Mouse (Mus musculus) lung, embryonic 15.5 days (tissue): Measurements from ENCODE around the gene Miga2. TPM values are rescaled to one million over a fixed set of nuclear protein-coding genes. Genes with fewer than 3 reads are reported as not detected.

Experiments
- ATAC-seq: fragments of 200-750 bp; cut with Nextera tagmentation; 2 replicates; pipeline ENCODE4 v1.8.0; 2017; ENCODE audit warnings: moderate number of reproducible peaks, borderline replicate concordance; ENCODE audit not compliant: low FRiP score, low TSS enrichment; ENCODE audit errors: extremely low read depth
- H3K27ac ChIP-seq: fragments of 300-500 bp; sonication (generic); 2 replicates; pipeline ENCODE4 v1.5.1; 2015; ENCODE audit warnings: moderate library complexity, mild to moderate bottlenecking, inconsistent platforms
- H3K27me3 ChIP-seq: fragments of 300-500 bp; sonication (generic); 2 replicates; pipeline ENCODE4 v1.6.1; 2015; ENCODE audit warnings: inconsistent platforms
- H3K36me3 ChIP-seq: fragments of 300-500 bp; sonication (generic); 2 replicates; pipeline ENCODE4 v1.6.1; 2015; ENCODE audit warnings: inconsistent platforms
- H3K4me1 ChIP-seq: fragments of 300-500 bp; sonication (generic); 2 replicates; pipeline ENCODE4 v1.6.1; 2015; ENCODE audit warnings: inconsistent platforms
- H3K4me2 ChIP-seq: fragments of 300-500 bp; sonication (generic); 2 replicates; pipeline ENCODE4 v1.6.1; 2015; ENCODE audit warnings: inconsistent platforms, mild to moderate bottlenecking, moderate library complexity
- H3K4me3 ChIP-seq: fragments of 300-500 bp; sonication (generic); 2 replicates; pipeline ENCODE4 v1.5.1; 2015; ENCODE audit warnings: mild to moderate bottlenecking, inconsistent platforms
- H3K9ac ChIP-seq: fragments of 300-500 bp; sonication (generic); 2 replicates; pipeline ENCODE4 v1.6.1; 2015; ENCODE audit warnings: inconsistent platforms
- H3K9me3 ChIP-seq: fragments of 300-500 bp; sonication (generic); 2 replicates; pipeline ENCODE4 v1.6.1; 2016; ENCODE audit warnings: inconsistent platforms
- WGBS: fragments of 180-500 bp; shearing (Covaris S2); methylation state at CpG from one replicate; pipeline ENCODE4 v1.1.7; 2015; 5-methylcytosine and 5-hydroxymethylcytosine counted together
- polyA plus RNA-seq: library from polyadenylated mRNA; unstranded; fragments of >200 nt; fragmentation: Nextera tagmentation; extraction: Ambion mirVana; gene quantifications from 2 replicates; pipeline ENCODE4 v1.2.1, GENCODE M21; 2015

The Miga2 gene
- polyA plus RNA-seq, 1 experiment from 2014 or later, result 24.2 TPM

DNA sequence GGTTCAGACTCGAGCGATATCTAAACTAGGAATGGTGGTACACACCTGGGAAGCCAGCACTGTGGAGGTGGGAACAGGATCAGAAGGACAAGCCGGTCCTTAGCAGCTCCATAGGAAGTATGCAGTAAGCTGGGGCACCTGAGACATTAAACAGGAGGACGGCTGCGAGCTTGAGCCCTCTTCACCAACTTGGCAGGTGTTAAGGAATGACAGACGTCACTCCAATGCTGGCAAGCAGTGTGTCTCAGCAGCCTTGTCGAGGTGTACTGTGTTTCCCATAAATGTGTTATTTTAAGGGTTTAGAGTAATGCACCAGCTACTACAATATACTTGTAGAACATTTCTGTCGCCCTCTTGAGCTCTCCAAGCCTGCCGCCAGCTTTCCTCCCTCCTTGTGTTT lies 22.9 kb downstream of the Miga2 start:
- 73% methylated on average over 9 of the region's 9 CpGs for WGBS
- H3K4me2 ChIP-seq, result no peak overlapping the region
- no peak overlapping the region for H3K4me3 ChIP-seq
- H3K9me3 ChIP-seq, result no peaks in the 10 kb centered on the region
- ATAC-seq, result no peak
- H3K36me3 ChIP-seq, result peaks cover 22% of the 10 kb centered on the region
- no peaks in the 10 kb centered on the region for H3K27me3 ChIP-seq
- no peak overlapping the region for H3K9ac ChIP-seq
- no peak overlapping the region for H3K27ac ChIP-seq
- H3K4me1 ChIP-seq, result 0 out of 2 replicates have a peak, but pooled peaks cover 6% of the 10 kb centered on the region

DNA sequence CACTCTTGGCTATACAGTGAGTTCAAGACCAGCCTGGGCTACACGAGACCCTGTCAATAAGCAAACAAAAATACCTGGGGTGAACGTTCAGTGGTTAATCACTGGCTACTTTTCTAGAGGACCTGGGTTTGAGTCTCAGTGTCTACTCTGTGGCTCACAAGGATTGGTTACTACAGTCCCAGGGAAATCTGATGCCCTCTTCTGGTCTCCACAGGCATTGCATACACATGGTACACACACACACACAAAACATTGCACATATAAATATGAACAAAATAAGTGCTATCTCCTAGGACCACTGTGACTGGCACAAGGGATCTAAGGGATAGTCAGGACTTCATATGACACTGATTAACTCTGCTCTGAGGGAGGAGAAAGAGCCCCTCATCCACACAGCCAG lies 25.0 kb downstream of the Miga2 start:
- no peaks in the 10 kb centered on the region for H3K9me3 ChIP-seq
- no peak overlapping the region for H3K4me2 ChIP-seq
- WGBS, result 87% methylated on average over 2 of the region's 2 CpGs

DNA sequence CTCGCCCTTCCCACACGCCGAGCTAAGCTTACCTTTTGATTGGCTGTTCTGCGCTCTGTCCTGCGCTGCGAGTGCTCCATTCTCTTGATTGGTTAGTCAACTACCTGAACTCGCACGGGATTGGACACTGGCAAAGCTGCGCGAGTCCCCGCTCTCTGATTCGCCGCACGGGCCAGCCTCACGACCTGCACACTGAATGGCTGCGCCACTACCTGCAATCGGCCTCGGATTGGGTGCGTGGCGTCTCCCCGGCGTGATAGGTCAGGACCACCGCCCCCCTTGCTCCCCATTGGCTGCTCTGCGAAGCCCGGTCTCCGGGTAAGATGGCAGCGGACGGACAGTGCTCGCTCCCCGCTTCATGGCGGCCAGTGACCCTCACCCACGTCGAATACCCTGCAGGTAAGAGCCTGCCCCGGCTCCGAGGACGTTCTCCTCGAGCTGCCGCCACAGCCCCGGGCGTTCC lies 28.1 kb downstream of the Miga2 start, which contains the start of gene Dolpp1:
Dolpp1 (plus strand) TSS at position 141 of the 463 bp plus-strand sequence.
- H3K4me3 ChIP-seq, result peak within 1 kb of the TSS; percentile 83
- no peaks in the 10 kb centered on the region for H3K27me3 ChIP-seq
- WGBS, result under 1% methylated on average over 40 of the region's 40 CpGs
- no peaks in the 10 kb centered on the region for H3K9me3 ChIP-seq
- peak within 1 kb of the TSS; percentile 93 for H3K27ac ChIP-seq
- H3K4me1 ChIP-seq, result peaks cover 17% of the 10 kb centered on the region
- peak; percentile 96 for ATAC-seq
- H3K9ac ChIP-seq, result peak within 1 kb of the TSS; percentile 77
- peak within 1 kb of the TSS; percentile 89 for H3K4me2 ChIP-seq
- peaks cover 7% of the 10 kb centered on the region; the same call in 1 of the 2 replicates for H3K36me3 ChIP-seq

More for the DNA sequence above, 25.0 kb downstream of the Miga2 start:
- Histone ChIP-seq H3K9ac (no peak overlapping the region), H3K36me3 (peaks cover 8% of the 10 kb centered on the region), H3K4me1 (peaks cover 17% of the 10 kb centered on the region), H3K4me3 (no peak overlapping the region), H3K27ac (no peak overlapping the region), H3K27me3 (no peaks in the 10 kb centered on the region)
- ATAC-seq, result no peak

DNA sequence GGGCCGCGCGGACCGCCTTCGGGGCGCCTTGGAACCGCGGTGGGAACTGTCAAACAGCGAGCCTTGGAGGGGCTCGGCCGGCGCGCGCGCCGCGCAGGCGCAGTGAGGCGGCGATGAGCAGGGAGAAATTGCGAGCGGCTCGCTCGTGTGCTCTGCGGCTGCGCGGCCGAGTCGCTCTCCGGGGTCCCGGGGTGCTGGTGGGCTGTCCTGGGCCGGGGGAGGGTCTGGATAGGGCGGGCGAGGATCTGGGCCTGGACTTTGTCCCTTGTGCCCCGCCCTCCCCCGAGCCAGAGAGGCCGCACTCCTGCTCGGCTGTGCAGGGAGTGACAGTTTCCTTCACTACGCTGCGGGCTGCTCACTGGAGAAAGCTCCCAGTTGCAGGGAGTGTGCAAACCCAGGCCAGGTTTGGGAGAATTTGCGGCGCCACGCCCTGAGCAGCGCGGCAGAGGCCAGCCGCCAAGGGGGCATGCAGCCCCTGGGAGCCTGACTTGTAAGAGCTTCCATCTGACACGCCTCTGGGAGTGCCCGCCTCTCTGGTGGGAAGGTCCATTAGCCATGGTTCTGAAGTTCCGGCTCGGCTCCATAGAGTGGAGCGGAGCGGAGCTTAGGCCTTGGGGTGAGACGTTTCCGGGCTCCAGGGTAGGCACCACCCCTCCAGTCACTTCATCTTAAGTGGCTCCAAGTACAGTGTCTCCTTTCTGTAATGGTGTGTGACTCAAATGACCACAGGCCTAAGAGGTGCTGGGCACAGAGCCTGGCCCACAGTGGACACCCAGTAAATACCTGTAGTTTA lies 28.7 kb downstream of the Miga2 start:
- H3K4me1 ChIP-seq, result peaks cover 17% of the 10 kb centered on the region
- H3K4me2 ChIP-seq, result peak overlapping the region; percentile 89
- WGBS, result under 1% methylated on average over 54 of the region's 54 CpGs
- peak overlapping the region; percentile 93 for H3K27ac ChIP-seq
- peaks cover 13% of the 10 kb centered on the region; the same call in 1 of the 2 replicates for H3K36me3 ChIP-seq
- H3K27me3 ChIP-seq, result no peaks in the 10 kb centered on the region
- no peaks in the 10 kb centered on the region for H3K9me3 ChIP-seq
- H3K4me3 ChIP-seq, result peak overlapping the region; percentile 83
- ATAC-seq, result peak; percentile 78
- peak overlapping the region; percentile 77 for H3K9ac ChIP-seq

DNA sequence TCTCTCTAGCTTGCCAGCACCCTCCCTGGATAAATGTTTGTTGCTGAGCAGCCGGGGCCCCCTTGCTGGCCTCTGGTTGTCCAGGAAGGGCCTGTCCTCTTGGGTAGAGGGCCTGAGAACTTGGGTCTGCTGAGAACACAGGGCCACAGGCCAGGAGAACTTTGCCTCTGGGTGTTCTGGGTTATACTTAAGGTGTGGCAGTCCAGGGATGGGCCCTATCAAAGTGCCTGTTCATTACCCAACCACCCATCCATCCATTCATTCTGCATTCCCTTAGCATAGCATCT lies 29.3 kb downstream of the Miga2 start:
- Histone ChIP-seq H3K9me3 (no peaks in the 10 kb centered on the region), H3K4me1 (peaks cover 17% of the 10 kb centered on the region), H3K27me3 (no peaks in the 10 kb centered on the region), H3K4me3 (peak overlapping the region; percentile 83), H3K9ac (peak overlapping the region; percentile 77), H3K27ac (peak overlapping the region; percentile 93), H3K4me2 (peak overlapping the region; percentile 89), H3K36me3 (peaks cover 17% of the 10 kb centered on the region; the same call in 1 of the 2 replicates)
- WGBS, result 25% methylated on average over 1 of the region's 1 CpGs
- ATAC-seq, result no peak

DNA sequence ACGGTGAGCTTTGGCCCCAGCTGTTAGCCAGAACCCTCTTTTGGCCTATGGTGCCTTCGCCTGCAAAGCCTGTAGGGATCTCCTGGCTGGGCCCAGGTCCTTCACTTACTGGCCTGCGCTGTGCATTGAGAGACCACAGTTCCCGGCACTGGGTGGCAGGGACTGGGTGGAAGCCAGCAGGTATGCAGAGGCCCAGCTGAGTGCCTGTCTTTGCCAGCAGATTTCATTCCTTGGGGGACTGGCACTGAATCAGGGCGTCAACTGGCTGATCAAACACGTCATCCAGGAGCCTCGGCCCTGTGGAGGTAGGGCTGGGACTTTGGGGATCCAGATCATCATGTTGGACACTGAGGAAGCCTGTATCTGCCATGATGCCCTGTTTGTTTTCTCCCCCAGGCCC lies 31.7 kb downstream of the Miga2 start:
- Histone ChIP-seq H3K4me1 (peaks cover 29% of the 10 kb centered on the region), H3K36me3 (peaks cover 28% of the 10 kb centered on the region; the same call in 1 of the 2 replicates), H3K9ac (no peak overlapping the region), H3K27ac (no peak overlapping the region), H3K4me2 (no peak overlapping the region), H3K9me3 (no peaks in the 10 kb centered on the region), H3K4me3 (no peak overlapping the region), H3K27me3 (no peaks in the 10 kb centered on the region)
- WGBS, result 88% methylated on average over 7 of the region's 7 CpGs
- no peak for ATAC-seq

DNA sequence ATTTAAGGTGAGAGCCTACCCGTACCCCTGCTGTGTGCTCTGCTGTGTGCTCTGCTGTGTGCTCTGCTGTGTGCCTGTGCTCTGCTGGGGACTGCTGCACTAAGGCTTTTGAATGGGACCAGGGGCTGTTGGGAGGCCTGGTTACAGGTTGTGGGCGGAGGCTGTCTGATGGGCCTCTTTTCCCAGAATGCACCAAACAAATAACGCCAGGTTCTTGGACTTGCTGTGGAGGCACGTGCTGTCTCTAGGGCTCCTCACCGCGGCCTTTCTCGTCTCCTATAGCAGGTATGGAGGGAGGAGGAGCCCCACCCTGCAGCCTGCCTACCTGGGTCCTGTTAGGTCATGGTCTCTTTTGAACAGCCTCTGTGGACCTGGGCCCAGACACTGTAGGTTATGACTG lies 32.2 kb downstream of the Miga2 start:
- Histone ChIP-seq H3K36me3 (peaks cover 33% of the 10 kb centered on the region; the same call in 1 of the 2 replicates), H3K4me3 (no peak overlapping the region), H3K9me3 (no peaks in the 10 kb centered on the region), H3K4me1 (peaks cover 28% of the 10 kb centered on the region), H3K27ac (no peak overlapping the region), H3K4me2 (no peak overlapping the region), H3K27me3 (no peaks in the 10 kb centered on the region), H3K9ac (no peak overlapping the region)
- WGBS, result 84% methylated on average over 7 of the region's 7 CpGs
- no peak for ATAC-seq

DNA sequence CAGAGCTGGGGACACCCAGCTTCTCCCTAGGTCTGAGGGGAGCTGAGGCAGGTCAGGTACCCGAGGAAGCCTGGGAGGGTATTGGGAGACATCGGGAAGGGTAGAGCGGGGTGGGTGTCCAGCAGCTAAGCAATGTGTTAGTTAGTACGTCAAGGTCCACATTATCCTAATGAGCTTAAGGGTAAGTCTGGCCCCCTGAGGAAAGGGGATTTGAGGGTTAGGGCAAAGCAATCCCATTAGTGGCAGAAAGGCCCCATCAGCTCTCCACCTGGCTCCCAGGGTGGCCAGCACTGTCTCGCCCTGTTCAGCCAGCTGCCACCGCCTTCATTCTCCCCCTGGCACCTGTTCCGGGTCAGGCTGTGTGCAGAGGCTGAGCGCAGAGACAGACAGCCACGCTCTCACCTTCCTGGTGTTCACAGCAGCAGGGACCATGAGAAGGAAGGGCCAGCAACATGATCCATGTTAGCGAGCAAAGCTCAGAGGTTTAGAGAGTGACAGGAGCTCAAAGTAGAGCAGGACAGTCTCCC lies 34.0 kb downstream of the Miga2 start:
- H3K4me2 ChIP-seq, result no peak overlapping the region
- H3K9ac ChIP-seq, result no peak overlapping the region
- H3K4me3 ChIP-seq, result no peak overlapping the region
- no peaks in the 10 kb centered on the region for H3K27me3 ChIP-seq
- 86% methylated on average over 10 of the region's 10 CpGs for WGBS
- H3K9me3 ChIP-seq, result no peaks in the 10 kb centered on the region
- no peak for ATAC-seq
- peak overlapping the region; percentile 83 for H3K27ac ChIP-seq
- H3K36me3 ChIP-seq, result peaks cover 42% of the 10 kb centered on the region; the same call in 1 of the 2 replicates
- H3K4me1 ChIP-seq, result peaks cover 20% of the 10 kb centered on the region

DNA sequence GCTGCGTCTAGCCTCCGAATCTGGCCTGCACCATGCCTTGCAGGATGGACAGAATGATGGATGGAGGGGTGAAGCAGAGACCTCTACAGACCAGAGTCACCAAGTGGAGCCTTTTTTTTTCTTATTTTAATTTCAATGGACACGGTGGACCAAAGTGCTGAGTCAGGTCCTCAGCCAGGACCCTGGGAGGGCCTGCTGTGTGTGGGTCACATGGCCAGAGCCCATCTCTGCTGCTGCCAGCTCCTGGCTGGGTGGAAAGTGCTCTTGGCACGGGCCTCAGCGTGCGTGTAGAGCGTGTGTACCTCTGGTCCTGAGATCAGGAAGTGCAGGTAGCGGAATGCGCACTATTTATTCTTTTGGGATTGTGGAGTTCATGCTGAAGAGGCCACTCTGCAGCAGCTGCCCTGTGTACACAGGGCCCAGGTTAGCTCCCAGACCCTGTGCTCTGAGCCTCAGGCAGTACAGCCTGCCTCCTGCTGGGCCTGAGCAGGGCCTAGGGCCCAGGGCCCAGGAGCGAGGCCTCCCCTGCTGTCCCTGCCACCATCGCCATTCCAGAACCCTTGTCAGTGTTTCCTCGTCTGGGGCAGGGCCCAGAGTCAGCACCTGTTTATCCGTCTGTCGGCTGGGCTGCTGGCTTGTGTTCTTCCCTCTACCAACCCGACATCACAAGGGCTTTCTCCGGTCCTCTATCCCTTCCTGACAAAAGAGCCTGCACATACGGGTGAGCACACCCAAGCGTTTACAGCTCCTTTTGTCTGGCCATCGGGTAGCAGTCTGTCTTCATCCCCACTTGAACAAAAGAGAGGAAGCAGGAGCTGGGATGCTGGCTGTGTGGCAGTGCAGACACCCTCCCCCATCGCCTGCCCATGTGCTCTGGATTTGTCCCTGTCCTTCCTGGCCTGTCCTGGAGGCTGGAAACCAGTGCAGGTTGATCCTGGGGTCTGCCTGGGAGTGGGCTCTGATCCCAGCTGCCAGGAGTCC lies 35.4 kb downstream of the Miga2 start:
- no peaks in the 10 kb centered on the region for H3K27me3 ChIP-seq
- H3K4me2 ChIP-seq, result no peak overlapping the region
- H3K9me3 ChIP-seq, result no peaks in the 10 kb centered on the region
- H3K4me1 ChIP-seq, result peaks cover 11% of the 10 kb centered on the region; the same call in 1 of the 2 replicates
- no peak overlapping the region for H3K4me3 ChIP-seq
- peaks cover 42% of the 10 kb centered on the region; the same call in 1 of the 2 replicates for H3K36me3 ChIP-seq
- 50% methylated on average over 20 of the region's 20 CpGs for WGBS
- no peak overlapping the region for H3K9ac ChIP-seq
- peak overlapping the region; percentile 83 for H3K27ac ChIP-seq
- ATAC-seq, result peak; percentile 87

DNA sequence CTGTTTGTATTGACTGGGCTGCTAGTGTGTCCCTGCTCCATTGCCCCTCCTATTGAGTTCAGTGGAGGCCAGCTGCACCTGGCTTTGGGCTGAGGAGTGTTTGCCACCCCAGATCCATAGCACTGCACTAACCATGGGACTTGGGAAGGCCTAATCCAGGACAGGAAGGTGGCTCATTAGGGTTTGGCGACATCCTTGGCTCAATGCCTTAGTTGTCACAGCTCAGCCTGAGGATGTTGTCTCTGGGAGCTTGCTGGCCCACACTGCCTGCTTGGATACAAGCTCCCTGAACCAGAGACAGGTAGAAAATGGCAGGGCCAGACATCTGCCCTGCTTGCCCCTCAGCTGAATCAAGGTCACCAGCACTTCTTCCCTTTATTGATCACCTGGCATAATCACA lies 37.5 kb downstream of the Miga2 start:
- no peak overlapping the region for H3K9ac ChIP-seq
- H3K4me3 ChIP-seq, result no peak overlapping the region
- H3K4me2 ChIP-seq, result no peak overlapping the region
- 68% methylated on average over 1 of the region's 1 CpGs for WGBS
- no peak for ATAC-seq
- H3K36me3 ChIP-seq, result peaks cover 53% of the 10 kb centered on the region
- H3K4me1 ChIP-seq, result peaks cover 11% of the 10 kb centered on the region; the same call in 1 of the 2 replicates
- H3K9me3 ChIP-seq, result no peaks in the 10 kb centered on the region
- no peaks in the 10 kb centered on the region for H3K27me3 ChIP-seq
- no peak overlapping the region for H3K27ac ChIP-seq

DNA sequence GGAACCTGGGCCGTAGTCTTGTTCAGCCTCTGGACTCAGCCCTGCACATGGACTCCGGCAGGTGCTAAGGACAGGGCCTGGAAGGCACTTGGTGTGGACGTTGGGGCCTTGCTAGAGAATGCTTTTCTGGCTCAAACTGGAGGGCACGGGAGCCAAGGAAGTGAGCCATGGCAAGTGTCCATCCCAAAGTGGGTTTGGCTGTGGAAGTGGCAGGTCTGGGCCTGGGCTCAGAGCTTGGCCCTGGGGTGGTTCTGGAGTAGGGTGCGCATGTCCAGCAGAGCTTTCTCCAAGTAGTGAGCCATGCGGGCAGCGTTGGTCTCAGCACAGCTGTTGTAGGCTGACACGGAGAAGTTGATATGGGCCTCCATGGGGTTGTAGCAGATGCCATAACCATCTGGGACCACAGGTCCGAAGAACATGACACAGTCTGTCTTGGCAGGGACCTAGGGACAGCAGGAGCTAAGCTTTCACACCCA lies 38.4 kb downstream of the Miga2 start:
- H3K36me3 ChIP-seq, result peaks cover 49% of the 10 kb centered on the region
- H3K4me1 ChIP-seq, result peaks cover 11% of the 10 kb centered on the region; the same call in 1 of the 2 replicates
- H3K27me3 ChIP-seq, result no peaks in the 10 kb centered on the region
- H3K4me2 ChIP-seq, result no peak overlapping the region
- H3K4me3 ChIP-seq, result no peak overlapping the region
- no peak overlapping the region for H3K9ac ChIP-seq
- ATAC-seq, result no peak
- WGBS, result 90% methylated on average over 9 of the region's 9 CpGs
- no peaks in the 10 kb centered on the region for H3K9me3 ChIP-seq
- H3K27ac ChIP-seq, result no peak overlapping the region
